Mouse (Mus musculus) heart, adult 2 months (tissue): ENCODE results near the gene Cnep1r1.

ENCODE experiments used
- CTCF ChIP-seq: fragments of 200-600 bp; IDR thresholded peaks from 2 replicates; pipeline ENCODE4 v1.8.1; 2022; ENCODE audit warnings: antibody characterized with exemption, mild to moderate bottlenecking, moderate library complexity
- EP300 ChIP-seq: fragments of 200-500 bp; IDR thresholded peaks from 2 replicates; pipeline ENCODE4 v1.6.1; 2011; ENCODE audit warnings: low read depth, low read length, control low read depth; ENCODE audit not compliant: insufficient read depth
- POLR2A ChIP-seq: fragments of 200-500 bp; IDR thresholded peaks from 2 replicates; pipeline ENCODE4 v1.6.1; 2011; ENCODE audit warnings: mild to moderate bottlenecking, low read depth, low read length, control low read depth; ENCODE audit not compliant: insufficient read depth

- TF ChIP-seq CTCF (no peak), POLR2A (no peak), EP300 (no peak)
Measured at GRCm38 (mm10) chr8:88144041-88144440, 25.5 kb downstream of the Cnep1r1 start.
